Mouse (Mus musculus): ENCODE data around the gene Fnbp4. TPM values are rescaled to one million over a fixed set of nuclear protein-coding genes. Genes with fewer than 3 reads are reported as not detected.

The Fnbp4 gene
- total and polyA plus RNA-seq, 3 experiments = 33.6 to 74.0 (median 48.8) TPM

- no peak for DNase-seq (ENCODE audit: extremely low read depth)
- H3K27me3 ChIP-seq (replicated peaks) = no peaks in the 10 kb centered on the region
- no peaks in the 10 kb centered on the region for H3K36me3 ChIP-seq (replicated peaks in 1 of 2; ENCODE audit: control insufficient read depth in 1 of 2, insufficient read depth in 1 of 2, low read length in 1 of 2)
- dilution Hi-C loops (cut with MboI; ENCODE audit: extremely low pct_ligation_motif_present, extremely low pct_unique_long_range_greater_than_20kb, low sequenced_read_pairs) = no loop called here
- H3K9me3 ChIP-seq (replicated peaks; ENCODE audit: low read length) = no peaks in the 10 kb centered on the region
- no peak overlapping the region for H3K27ac ChIP-seq (ENCODE audit: insufficient read depth, low read depth)
- no peak overlapping the region for H3K9ac ChIP-seq (ENCODE audit: insufficient read depth, low read depth)
- H3K4me3 ChIP-seq (replicated peaks in 1 of 3; ENCODE audit: low read depth in 2 of 3, low read length in 2 of 3, poor library complexity in 1 of 3) = no peak overlapping the region
- TF ChIP-seq ZKSCAN1 (IDR thresholded peaks at IDR 0.05; ENCODE audit: borderline replicate concordance, low read depth, low read length) (no peak), JUN (IDR thresholded peaks at IDR 0.05; ENCODE audit: insufficient read depth, low read depth, low read length) (no peak), HCFC1 (IDR thresholded peaks at IDR 0.05; ENCODE audit: low read depth, low read length) (no peak)
- no peaks in the 10 kb centered on the region for H3K79me2 ChIP-seq (replicated peaks; ENCODE audit: control insufficient read depth, extremely low read depth, insufficient read depth, poor library complexity, severe bottlenecking)
- in situ Hi-C loops (cut with MboI; ENCODE audit: low pct_ligation_motif_present, low pct_unique_long_range_greater_than_20kb, low sequenced_read_pairs) = no loop called here
- H3K4me1 ChIP-seq (ENCODE audit: control insufficient read depth in 1 of 2, insufficient read depth in 2 of 2) = peaks cover 0 to 7% of the 10 kb centered on the region in 2 experiments
- no peak overlapping the region for H3K4me2 ChIP-seq (ENCODE audit: insufficient read depth, low read depth, poor library complexity, severe bottlenecking)
Observed at GRCm38 (mm10) chr2:90810751-90811150, 65.6 kb downstream of the Fnbp4 start.

- no peak overlapping the region for H3K4me3 ChIP-seq (replicated peaks in 1 of 3; ENCODE audit: low read depth in 2 of 3, low read length in 2 of 3, poor library complexity in 1 of 3)
Observed at GRCm38 (mm10) chr2:90815266-90815665, 70.1 kb downstream of the Fnbp4 start.

GRCm38 (mm10) chr2:90816144-90816543, 71.0 kb downstream of the Fnbp4 start:
- DNase-seq (ENCODE audit: extremely low read depth) = no peak
- TF ChIP-seq BHLHE40 (IDR thresholded peaks at IDR 0.05; ENCODE audit: low read depth, low read length) (no peak), CHD2 (IDR thresholded peaks at IDR 0.05; ENCODE audit: low read length) (no peak), USF1 (IDR thresholded peaks at IDR 0.05; ENCODE audit: low read depth, low read length) (no peak), MYC (IDR thresholded peaks at IDR 0.05; ENCODE audit: low read depth, low read length) (no peak), E2F4 (IDR thresholded peaks at IDR 0.05; ENCODE audit: insufficient replicate concordance, low read depth, low read length) (no peak)
- no peak overlapping the region for H3K4me3 ChIP-seq (replicated peaks in 1 of 3; ENCODE audit: low read depth in 2 of 3, low read length in 2 of 3, poor library complexity in 1 of 3)
- no peaks in the 10 kb centered on the region for H3K36me3 ChIP-seq (replicated peaks in 1 of 2; ENCODE audit: control insufficient read depth in 1 of 2, insufficient read depth in 1 of 2, low read length in 1 of 2)
- H3K4me1 ChIP-seq (ENCODE audit: control insufficient read depth in 1 of 2, insufficient read depth in 2 of 2) = peaks cover 1 to 10% of the 10 kb centered on the region in 2 experiments
- peaks cover 11% of the 10 kb centered on the region for H3K9me3 ChIP-seq (replicated peaks; ENCODE audit: low read length)
- no peak overlapping the region for H3K27ac ChIP-seq (ENCODE audit: insufficient read depth, low read depth)
- in situ Hi-C loops (cut with MboI; ENCODE audit: low pct_ligation_motif_present, low pct_unique_long_range_greater_than_20kb, low sequenced_read_pairs) (no loop called here), dilution Hi-C loops (cut with MboI; ENCODE audit: extremely low pct_ligation_motif_present, extremely low pct_unique_long_range_greater_than_20kb, low sequenced_read_pairs) (no loop called here)
- no peak overlapping the region for H3K4me2 ChIP-seq (ENCODE audit: insufficient read depth, low read depth, poor library complexity, severe bottlenecking)
- H3K9ac ChIP-seq (ENCODE audit: insufficient read depth, low read depth) = no peak overlapping the region
- H3K27me3 ChIP-seq (replicated peaks) = no peaks in the 10 kb centered on the region
- H3K79me2 ChIP-seq (replicated peaks; ENCODE audit: control insufficient read depth, extremely low read depth, insufficient read depth, poor library complexity, severe bottlenecking) = no peaks in the 10 kb centered on the region

More at GRCm38 (mm10) chr2:90815266-90815665, 70.1 kb downstream of the Fnbp4 start:
- no peak for TF ChIP-seq EP300 (IDR thresholded peaks at IDR 0.05; ENCODE audit: low read length)
- no peak for TF ChIP-seq POLR2A (IDR thresholded peaks at IDR 0.05; ENCODE audit: low read depth, low read length)
- no peak for TF ChIP-seq USF1 (IDR thresholded peaks at IDR 0.05; ENCODE audit: low read depth, low read length)
- TF ChIP-seq ZMIZ1 (IDR thresholded peaks at IDR 0.05; ENCODE audit: low read depth, low read length) = no peak
- DNase-seq (ENCODE audit: extremely low read depth) = no peak
- H3K4me1 ChIP-seq (ENCODE audit: control insufficient read depth in 1 of 2, insufficient read depth in 2 of 2) = peaks cover 0 to 7% of the 10 kb centered on the region in 2 experiments
- no peak overlapping the region for H3K27ac ChIP-seq (ENCODE audit: insufficient read depth, low read depth)
- dilution Hi-C loops (cut with MboI; ENCODE audit: extremely low pct_ligation_motif_present, extremely low pct_unique_long_range_greater_than_20kb, low sequenced_read_pairs) (no loop called here), in situ Hi-C loops (cut with MboI; ENCODE audit: low pct_ligation_motif_present, low pct_unique_long_range_greater_than_20kb, low sequenced_read_pairs) (no loop called here)
- H3K79me2 ChIP-seq (replicated peaks; ENCODE audit: control insufficient read depth, extremely low read depth, insufficient read depth, poor library complexity, severe bottlenecking) = no peaks in the 10 kb centered on the region
- no peak overlapping the region for H3K9ac ChIP-seq (ENCODE audit: insufficient read depth, low read depth)
- H3K4me2 ChIP-seq (ENCODE audit: insufficient read depth, low read depth, poor library complexity, severe bottlenecking) = no peak overlapping the region
- H3K9me3 ChIP-seq (replicated peaks; ENCODE audit: low read length) = peaks cover 2% of the 10 kb centered on the region
- no peaks in the 10 kb centered on the region for H3K36me3 ChIP-seq (replicated peaks in 1 of 2; ENCODE audit: control insufficient read depth in 1 of 2, insufficient read depth in 1 of 2, low read length in 1 of 2)
- H3K27me3 ChIP-seq (replicated peaks) = no peaks in the 10 kb centered on the region
